Mouse (Mus musculus) brain, embryonic 18.5 days (tissue): Measurements from ENCODE around the gene Pnpla2.
A peak's percentile ranks its signal among the peaks of the same experiment; 100 is the strongest.
"Not testable (repeated sequence)": the region's sequence is repeated elsewhere in the genome, so short reads cannot be mapped to it uniquely, and the experiment has no call there.

Experiments
- DNase-seq: peaks from one replicate; pipeline ENCODE4 v3.0.0-alpha.2; 2012; ENCODE audit warnings: low read depth, low spot score

Gene Pnpla2

DNA sequence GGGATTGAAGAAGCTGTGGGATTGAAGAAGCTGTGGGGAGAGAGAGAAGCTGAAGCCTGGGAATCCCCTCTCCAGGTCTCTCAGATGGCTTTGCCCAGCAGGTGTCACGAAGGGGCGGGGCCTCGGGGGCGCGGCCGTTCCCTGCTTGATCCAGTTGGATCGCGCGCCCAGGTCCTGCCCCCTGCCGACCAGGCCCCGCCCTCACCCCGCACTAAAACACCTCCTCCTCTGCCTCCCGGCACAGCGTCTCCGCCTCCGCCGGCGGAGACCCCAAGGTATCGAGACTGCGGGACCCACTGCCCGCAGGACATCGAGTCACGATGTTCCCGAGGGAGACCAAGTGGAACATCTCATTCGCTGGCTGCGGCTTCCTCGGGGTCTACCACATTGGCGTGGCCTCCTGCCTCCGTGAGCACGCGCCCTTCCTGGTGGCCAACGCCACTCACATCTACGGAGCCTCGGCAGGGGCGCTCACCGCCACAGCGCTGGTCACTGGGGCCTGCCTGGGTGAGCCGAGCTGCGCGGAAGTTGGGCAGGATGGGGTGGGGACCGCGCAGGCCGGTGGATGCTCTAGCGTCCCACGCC is at the start of gene Pnpla2:
Gene Pnpla2 (plus strand): TSS at position 232 of the 585 bp plus-strand sequence.
- DNase-seq = no peak

DNA sequence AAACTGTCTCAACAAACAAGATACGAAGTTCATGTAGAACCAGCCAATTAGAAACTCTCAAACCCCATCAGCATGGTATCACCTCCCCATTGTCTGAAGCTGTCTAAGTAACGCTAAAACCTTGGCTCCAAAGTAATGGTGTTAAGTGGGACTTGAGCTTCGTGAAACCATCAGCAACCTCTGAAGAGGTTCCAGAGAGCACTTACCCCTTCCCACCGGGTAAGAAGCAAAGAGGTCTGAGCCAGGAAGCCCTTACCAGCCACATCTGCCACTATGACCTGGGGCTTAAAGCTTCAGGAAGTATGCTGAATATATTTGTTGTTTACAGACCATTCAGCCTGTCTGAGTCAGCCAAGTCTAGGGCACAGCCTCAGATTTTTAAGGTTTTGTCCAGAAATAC is 49.5 kb upstream of the Pnpla2 start:
- DNase-seq = no peak

DNA sequence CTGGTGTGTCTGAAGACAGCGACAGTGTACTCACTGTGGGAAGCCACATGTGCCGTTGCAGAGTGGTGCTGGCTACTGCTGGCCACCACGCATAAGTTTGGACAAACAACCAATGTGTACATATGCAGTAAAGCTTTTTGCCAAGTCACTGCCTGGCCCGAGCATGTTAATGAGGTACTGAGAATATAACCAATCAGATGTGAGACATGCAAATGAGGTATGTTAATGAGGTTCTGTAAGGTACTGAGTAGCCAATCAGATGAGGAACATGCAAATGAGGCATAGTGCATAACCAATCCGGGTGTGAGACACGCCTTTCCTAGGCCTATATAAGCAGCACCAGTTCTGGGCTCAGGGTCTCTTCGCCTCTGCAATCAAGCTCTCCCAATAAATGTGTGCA is 47.3 kb upstream of the Pnpla2 start:
- not testable (repeated sequence) for DNase-seq

DNA sequence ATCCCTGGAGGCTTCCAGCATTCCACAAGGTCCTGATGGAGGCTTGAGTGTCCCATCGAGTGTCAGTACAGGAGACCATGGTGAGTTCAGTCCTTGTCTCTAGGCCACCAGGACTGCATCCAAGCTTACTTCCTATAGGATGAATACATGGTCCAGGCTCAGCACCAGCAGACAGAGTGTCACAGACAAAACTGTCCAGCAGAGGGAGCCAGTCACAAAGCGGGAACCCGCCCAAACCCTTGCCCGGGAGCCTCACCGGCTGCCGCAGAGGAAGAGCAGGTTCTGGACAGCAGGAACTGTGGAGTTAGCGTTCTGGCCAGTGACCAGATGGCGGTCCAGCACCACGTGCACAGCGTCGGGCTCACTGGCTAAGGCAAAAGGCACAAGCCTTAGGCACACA is 46.2 kb upstream of the Pnpla2 start:
- DNase-seq = no peak

DNA sequence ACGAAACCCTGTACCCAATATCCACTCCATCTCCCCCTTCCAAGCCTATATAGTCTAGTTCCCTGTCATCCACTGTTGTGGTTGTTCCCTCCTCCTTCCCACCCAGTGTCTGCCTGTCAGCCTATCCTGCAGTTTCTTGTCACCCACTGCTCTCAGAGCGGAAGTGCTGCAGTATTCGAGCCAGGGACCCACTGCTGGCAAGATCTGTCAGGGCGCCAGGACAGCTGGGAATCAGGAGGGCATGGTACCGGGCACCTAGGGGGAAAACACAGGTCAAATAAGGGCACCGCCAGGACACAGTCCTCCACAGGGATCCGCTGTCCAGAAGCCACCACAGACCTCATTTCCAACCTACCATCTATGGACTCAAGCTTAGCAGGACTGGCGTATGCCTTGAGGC is 44.4 kb upstream of the Pnpla2 start:
- no peak for DNase-seq

DNA sequence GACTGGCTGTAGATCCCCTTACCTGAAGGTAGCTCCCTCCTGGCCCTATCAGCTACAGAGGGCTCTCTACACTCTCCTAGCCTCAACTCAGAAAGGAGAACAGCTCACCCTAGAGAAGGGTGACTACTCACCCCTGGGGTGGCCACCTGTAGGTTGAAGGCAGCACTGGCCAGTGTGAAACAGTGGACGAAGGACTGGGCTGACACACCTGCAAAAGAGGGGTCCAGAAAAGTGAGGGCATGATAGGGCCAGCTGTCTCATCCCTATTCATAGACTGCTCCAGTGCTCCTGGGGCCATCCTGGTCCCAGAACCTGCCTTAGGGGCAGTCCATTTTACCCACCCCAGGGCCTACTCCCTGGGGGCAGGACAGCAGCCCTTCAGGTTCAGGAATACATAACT is 43.3 kb upstream of the Pnpla2 start:
- no peak for DNase-seq

DNA sequence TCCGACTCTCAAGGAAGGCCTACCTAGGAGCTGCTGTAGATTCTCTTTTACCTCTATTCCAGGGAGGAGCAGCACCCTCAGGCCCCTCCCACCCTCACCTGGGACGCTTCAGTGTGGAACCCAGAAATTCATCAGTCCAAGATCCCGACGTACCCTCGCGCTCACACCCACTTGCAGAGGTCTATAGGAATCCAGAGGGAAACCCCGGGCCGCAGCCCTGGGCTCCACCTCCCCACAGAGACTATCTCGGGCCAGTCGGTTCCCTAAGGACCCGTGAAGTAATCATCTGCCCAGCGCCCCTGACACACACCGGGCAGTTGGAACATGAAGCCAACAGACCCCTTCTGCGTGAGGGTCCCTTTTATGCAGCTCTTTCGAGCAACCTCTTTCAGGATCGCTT is 41.7 kb upstream of the Pnpla2 start:
- DNase-seq = no peak

DNA sequence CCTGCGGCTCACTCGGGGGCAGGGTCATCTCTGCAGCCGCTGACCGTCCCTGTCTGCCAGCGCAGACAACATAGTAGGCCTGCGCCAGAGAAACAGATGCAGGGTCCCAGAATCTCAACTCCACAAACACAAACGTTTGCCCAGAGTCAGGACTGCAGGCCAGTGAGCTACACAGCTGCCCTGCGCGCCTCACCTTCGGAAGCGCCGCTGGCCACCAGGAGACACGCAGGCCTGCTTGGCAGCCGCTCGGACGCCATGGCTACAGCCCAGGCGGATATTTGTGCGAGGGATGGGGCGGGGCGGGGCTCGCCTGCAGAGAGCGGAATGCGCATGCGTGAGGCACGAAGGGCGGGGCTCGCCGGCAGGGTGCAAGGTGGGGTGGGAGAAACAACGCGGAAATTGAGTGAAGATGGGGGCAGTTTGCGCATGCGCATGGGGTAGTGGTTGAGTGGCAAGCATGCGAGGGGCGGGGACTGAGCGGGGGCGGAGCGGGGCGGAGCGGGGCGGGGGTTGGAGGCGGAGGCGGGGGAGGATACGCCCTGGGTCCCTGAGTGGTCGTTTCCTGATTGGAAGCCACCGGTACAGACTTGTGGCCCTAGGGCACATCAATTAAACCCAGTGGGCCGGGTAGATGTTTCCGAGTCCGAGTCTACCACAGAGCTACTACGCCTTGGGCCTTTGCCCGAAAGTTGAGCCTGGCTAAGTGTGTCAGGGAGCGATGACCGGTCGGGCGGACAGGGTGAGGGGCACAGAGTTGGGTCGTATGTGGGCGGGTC is 41.0 kb upstream of the Pnpla2 start, which contains the start of gene Gatd1:
Gene Gatd1 (minus strand): TSS at position 328 of the 776 bp plus-strand sequence.
- peak; percentile 98 for DNase-seq

DNA sequence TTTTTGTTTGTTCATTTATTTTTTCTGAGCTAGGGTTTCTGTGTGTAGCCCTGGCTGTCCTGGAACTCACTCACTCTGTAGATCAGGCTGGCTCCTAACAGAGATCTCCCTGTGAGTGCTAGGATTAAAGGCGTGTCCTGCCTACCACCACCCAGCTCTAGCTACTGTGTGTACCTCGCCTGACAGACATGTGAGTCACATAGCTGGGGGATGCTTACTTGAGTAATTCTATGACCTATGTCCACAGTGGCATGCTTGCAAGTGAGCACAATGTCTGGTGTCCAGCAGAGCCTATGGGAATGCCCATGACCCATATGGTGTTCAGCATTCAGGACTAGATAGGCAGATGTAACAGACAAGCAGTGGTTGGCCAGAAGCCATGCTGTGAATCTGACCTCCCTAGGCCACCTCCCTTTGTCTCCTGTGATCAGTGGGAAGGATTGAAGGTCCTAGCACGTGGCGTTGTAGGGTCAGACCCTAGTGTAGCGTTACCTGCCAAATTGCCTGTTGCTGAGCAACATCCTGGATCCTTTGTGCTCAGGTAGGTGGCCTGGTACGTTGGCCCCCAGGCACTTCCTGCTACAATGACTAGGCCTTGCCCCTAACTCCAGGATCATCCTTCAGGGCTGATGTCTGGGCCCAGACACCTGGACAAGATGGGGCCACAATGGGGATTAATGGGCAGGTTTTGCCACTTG is 38.7 kb upstream of the Pnpla2 start:
- no peak for DNase-seq

DNA sequence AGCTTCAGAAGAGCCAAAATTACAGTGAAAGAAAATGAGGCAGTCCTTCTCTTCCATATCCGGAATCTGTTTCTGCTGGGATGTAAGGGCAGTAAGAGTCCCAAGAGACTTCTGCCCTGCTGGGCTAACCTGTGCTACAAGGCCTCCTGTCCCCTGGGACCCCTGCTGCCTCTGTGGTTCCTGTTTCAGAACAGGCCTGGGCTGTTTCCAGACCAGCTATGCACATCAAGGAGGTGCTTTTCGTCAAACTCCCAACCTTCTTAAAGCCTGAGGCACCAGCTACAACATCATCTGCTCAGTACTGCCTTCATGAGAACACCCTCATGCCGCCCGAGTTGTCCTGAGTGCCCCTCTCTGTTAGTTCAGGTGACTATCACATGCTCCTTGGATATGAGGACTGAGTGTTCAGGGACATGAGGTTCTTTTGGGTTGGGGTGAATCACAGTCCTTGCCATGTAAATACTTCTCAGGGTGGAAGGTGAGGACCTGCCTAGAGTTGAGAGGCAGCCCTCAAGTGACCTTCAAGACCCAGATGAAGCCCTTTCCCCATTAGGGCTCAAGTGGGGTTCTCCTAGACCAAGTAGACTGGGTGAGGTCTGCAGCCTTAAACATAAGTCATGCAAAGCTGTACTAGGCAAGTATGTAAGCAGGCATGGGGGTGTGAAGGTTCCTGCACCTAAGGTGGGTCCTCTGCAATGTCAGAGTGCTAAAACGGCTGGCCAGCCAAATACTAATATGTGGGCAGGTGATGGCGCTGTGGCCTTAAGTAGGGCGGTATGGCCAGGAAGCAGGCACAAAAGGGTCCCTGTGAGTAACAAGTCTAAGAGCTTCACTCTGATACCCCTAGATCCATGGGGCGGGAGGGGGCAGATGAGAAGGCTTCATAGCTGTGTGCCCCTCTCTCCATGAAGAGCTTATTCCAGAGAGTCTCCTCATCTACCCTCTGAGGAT is 37.0 kb upstream of the Pnpla2 start:
- DNase-seq = no peak

DNA sequence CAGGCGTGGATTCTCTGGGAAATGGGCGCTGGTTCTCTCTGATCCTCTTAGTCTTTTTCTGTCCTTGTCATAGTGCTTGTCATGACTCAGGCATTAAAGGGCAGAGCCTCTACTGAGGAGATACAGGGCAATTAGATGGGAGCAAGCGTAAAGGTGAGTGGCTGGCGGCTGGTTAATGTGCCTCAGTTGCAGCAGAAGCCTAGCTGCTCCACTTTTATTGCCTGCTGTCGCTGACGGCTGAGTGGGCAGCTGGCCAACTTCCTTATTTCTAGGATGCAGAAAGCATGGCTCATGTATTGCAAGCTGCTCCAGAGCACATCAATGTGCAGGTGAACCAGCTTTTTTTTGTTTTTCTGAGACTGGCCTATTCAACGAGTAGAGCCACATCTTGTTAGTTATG is 36.0 kb upstream of the Pnpla2 start:
- DNase-seq = no peak

DNA sequence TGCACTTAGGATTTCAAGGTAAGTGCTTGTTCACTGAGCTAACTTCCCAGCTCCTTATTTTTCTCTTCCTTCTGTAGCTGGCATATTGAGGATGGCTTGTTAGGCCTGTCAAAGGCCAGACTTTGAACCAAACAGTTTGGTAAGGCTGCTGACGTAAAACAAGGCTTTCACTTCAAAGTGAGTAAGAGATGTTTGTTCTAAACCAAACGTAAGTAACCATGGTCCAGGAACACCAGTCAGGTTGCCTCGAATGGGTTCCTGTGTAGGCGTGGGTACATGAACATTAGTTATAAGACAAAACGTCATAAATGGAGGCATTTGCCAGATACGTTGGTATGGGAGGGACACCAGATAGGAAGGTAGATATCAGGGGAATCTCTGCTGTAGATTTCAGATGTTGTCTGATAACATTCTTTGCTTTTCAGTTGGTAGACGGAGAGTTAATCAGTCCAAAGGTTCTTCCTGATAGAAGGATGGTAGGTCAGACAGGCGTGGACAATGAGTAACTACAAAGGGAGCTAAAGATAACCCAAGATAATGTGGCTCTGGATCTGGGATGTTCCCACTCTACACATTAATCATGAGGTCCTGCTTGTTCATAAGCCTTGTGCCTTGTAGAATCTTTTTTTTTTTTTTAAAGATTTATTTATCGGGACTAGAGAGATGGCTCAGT is 34.8 kb upstream of the Pnpla2 start:
- DNase-seq = no peak

DNA sequence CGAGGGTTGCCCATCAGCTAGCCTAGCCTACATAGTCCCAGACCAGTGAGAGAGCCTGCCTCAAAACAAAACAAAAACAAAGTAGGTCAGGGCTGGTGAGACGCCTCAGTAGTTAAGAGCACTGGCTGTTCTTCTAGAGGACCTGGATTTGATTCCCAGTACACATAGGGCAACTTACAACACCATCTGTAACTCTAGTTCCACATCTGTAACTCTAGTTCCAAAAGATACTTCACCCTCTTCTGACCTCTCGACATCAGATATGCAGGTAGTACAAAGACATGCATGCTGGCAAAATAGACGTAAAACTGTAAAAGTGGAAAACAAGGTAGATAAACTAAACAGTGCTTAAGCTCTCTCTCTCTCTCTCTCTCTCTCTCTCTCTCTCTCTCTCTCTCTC is 31.2 kb upstream of the Pnpla2 start:
- no peak for DNase-seq

DNA sequence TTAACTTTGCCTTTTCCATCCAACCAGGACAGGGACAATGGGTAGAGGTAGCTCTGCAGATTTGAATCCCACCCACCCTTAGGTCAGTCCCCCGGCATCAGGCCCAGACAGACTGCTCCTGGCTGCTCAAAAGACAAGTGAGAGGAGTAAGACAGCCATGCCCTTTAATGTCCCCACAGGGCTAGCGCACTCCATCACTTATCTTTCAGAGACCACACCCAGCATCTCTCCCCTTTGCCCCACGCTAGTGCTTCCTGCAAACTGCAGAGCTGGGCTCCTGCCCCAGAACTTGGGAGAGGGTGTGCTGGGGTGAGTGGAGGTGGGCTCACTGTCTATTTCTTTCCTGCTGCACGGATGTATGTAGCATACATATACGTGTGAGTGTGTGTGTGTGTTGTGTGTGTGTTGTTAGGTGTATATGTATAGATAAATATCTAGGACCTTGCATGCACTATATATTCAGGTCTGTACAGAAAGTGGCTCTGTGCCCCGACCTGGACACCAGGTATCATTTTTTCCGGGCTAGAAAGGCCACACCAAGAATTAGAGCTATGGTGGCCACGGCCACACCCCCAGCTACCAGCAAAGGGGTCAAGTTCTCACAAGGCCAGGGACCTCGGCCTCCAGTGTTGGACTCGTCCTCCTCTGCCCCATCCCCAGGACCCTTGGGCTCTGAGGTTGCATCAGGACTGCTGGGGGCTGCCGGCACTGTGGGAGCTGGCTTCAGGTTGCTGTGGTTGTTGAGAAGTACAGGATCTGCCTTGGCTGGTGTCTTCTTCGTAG is 27.9 kb upstream of the Pnpla2 start:
- DNase-seq = no peak

DNA sequence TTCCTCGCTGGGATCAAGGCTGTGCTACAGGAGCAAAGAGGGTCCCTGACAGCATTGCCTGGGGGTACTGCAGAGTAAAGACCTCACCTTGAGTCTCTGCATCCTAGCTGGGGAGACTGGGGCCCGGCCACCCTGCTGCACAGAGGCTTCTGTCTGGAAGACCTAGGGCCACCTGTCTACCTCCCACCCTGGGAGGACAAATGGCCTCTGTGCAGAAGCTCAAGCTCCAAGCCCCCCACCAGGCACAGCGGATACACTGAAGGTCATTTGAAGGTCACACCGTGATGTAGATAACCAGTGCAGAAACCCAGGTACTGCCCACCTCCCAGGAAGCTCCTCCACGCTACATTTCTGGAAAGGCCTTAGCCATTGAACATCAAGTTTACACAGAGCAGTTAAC is 26.3 kb upstream of the Pnpla2 start:
- no peak for DNase-seq

DNA sequence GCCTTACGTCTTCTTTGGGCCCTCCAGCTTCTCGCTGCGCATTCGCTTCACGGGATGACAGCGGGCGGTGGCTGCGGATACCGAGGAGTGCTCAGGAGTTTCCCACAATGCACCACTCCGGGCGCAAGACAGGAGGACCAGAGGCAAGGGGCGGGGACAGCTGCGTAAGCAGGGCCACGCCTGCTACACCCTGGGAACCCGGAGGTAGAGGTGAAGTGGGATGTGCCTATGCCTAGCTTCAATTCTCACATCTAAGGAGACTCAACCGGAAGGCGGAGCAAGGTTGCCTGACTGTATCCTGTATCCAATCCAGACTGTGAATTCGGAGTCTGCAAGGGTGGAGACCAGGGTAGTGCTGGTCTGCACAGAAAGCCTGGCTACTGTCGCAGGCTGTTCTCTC is 25.7 kb upstream of the Pnpla2 start, which contains the start of gene Cend1:
Gene Cend1 (minus strand): TSS at position 182 of the 400 bp plus-strand sequence.
- peak; percentile 71 for DNase-seq

DNA sequence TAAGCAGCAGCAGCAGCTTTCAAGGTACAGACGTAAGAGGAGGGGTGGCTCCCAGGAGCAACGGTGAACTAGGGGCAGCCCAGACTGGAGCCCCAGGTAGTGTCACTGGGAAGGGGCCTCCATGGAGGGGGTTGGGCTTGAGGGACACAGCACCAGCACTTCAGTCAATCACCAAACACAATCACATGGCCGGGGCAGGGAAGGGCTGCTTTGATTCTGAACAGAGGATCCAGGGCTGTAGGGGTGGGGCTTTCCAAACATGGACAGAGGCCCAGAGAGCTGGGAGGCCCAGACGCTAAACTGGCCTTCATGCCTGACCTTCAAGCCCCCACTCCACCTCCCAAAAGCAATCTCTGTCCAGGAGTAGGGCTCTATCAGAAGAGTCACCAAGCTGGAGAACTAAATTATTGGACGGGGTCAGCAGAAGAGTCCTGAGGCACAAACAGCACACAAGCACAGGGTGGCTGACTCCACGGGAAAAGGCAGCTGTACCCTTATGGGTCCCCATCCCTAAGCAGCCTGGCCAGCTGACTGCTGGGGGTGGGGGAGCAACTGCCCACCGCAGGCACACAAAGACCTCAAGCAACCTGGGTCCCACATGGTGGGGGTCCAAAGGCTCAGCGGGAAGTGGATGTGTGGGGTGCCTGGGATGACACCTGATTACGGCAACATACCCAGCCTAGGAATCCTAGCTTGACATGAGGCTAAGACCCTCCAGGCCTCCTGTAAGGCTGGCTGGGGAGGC is 25.0 kb upstream of the Pnpla2 start:
- DNase-seq = no peak

DNA sequence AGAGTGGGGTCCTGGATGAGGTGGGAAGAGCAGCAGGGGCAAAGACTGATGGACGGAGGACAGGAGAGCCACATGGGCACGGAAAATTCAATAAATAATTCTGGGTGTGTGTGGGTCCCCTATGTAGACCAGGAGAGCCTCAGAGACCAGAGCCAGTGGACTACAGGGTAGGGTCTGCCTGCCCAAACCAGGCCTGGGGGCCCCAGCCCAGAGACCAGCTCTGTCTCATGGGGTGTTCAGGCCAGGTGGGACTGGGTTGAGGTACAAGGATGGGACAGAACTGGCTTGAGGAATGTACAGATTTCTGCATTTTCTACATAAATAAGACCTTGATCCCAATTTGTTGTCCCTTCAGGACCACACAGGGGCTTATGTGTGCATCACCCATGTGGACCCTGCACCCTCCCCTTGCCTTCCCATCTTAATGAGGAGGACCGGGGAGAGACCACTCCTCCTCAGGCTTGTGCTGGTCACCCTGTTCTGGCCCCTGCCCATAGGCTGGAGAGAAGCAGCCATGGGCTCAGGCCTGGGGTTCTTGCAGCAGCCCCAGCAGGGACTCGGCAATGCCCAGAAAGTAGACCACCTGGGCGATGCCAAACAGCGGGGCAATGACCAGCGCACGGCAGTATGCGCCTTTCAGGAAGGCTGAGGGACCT is 24.3 kb upstream of the Pnpla2 start:
- no peak for DNase-seq
